Mouse (Mus musculus): ENCODE measurements at regions not wholly inside any gene's neighbourhood (a gene's known extent, or its start where the extent isn't known, plus 50 kb on each side); places are given as distances from the start of the nearest gene placed in this dataset.

- no peak for DNase-seq (ENCODE audit: low read depth, low spot score)
- no peaks in the 10 kb centered on the region for H3K36me3 ChIP-seq (ENCODE audit: control insufficient read depth, insufficient read depth, low read length, poor library complexity, severe bottlenecking)
Observed at GRCm38 (mm10) chr15:96137534-96137933, 149.8 kb upstream of the Arid2 start.

DNA sequence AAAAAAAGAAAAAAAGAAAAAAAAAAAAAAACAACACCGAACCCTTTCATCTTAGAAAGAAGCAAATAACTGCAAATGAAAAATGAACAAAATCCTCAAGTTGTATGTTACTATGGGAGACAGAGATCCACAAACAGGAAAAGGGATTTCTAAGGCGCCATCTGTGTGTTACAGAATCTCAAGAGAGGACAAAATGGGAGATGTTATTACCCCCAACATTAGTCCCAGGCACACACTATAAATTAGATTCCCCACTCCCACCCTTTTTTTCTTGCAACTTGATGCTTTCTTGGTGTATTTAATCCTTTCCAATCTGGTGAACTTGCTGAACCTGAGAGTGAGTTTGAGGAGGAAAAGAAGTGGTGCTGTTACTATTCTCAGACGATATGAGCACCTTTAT is 149.4 kb upstream of the Arid2 start:
- DNase-seq (ENCODE audit: low read depth, low spot score), result no peak
- Histone ChIP-seq H3K36me3 (ENCODE audit: control insufficient read depth, insufficient read depth, low read length, poor library complexity, severe bottlenecking) (no peaks in the 10 kb centered on the region), H3K27me3 (ENCODE audit: control insufficient read depth, insufficient read depth, low read length, poor library complexity, severe bottlenecking) (no peaks in the 10 kb centered on the region)

More at GRCm38 (mm10) chr15:96137534-96137933, 149.8 kb upstream of the Arid2 start:
- no peaks in the 10 kb centered on the region for H3K27me3 ChIP-seq (ENCODE audit: control insufficient read depth, insufficient read depth, low read length, poor library complexity, severe bottlenecking)

DNA sequence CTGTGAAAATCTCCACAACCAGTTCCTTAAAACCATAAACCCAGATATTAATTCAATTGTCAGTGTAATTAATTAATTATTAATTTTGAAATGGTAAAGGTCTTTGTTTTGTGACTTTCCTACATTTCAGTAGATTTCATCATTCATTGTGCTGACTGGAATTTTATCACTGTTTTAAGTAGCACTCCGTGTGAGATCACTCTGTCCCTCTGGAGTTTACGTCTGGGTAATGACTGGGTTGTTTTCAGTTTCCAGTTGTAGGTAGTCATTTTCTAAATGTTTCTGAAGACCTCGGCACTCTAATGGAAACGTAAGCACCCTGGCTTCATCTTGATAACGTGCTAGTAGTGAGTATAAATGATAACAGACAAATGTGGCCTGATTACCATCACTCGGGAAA is 133.8 kb upstream of the Arid2 start:
- no peaks in the 10 kb centered on the region for H3K27me3 ChIP-seq (ENCODE audit: control insufficient read depth, insufficient read depth, low read length, poor library complexity, severe bottlenecking)
- H3K36me3 ChIP-seq (ENCODE audit: control insufficient read depth, insufficient read depth, low read length, poor library complexity, severe bottlenecking), result no peaks in the 10 kb centered on the region
- no peak for DNase-seq (ENCODE audit: low read depth, low spot score)

- Histone ChIP-seq H3K36me3 (ENCODE audit: control insufficient read depth, insufficient read depth, low read length, poor library complexity, severe bottlenecking) (no peaks in the 10 kb centered on the region), H3K27me3 (ENCODE audit: control insufficient read depth, insufficient read depth, low read length, poor library complexity, severe bottlenecking) (no peaks in the 10 kb centered on the region)
- DNase-seq (ENCODE audit: low read depth, low spot score), result no peak
Observed at GRCm38 (mm10) chr15:96158321-96158720, 129.0 kb upstream of the Arid2 start.

DNA sequence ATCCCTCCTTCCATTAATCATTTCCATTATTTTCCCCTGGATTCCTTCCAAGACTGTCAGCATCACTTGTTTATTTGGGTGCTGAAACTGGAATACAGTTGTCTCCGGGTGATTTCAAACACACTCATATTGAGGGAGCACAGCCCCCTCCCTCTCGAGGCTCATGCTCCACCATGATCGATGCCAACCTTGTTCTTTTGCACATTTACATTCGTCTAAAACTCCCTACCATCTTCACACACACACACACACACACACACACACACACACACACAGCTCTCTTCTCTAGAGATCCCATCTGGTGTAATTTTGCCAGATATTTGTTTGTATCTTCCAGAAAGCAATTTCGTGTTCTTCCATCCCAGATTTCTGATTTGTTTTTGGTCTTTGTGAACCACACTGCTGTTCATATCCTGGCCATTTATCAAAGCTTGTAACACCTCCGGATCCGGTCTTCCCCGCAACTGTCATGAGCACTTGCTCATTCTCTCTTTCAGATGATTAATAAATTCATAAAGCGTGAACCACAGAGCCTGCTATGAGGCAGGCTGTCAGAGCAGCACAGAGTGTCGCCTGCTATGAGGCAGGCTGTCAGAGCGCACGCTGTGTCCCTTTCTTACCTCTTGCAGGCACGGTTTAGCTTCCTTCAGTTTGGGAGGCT is 122.4 kb upstream of the Arid2 start:
- Histone ChIP-seq H3K36me3 (ENCODE audit: control insufficient read depth, insufficient read depth, low read length, poor library complexity, severe bottlenecking) (no peaks in the 10 kb centered on the region), H3K27me3 (ENCODE audit: control insufficient read depth, insufficient read depth, low read length, poor library complexity, severe bottlenecking) (no peaks in the 10 kb centered on the region)
- no peak for DNase-seq (ENCODE audit: low read depth, low spot score)

GRCm38 (mm10) chr15:96167256-96167655 is 120.1 kb upstream of the Arid2 start:
- DNase-seq (ENCODE audit: low read depth, low spot score), result no peak
- no peaks in the 10 kb centered on the region for H3K27me3 ChIP-seq (ENCODE audit: control insufficient read depth, insufficient read depth, low read length, poor library complexity, severe bottlenecking)
- no peaks in the 10 kb centered on the region for H3K36me3 ChIP-seq (ENCODE audit: control insufficient read depth, insufficient read depth, low read length, poor library complexity, severe bottlenecking)

- no peaks in the 10 kb centered on the region for H3K36me3 ChIP-seq (ENCODE audit: control insufficient read depth, insufficient read depth, low read length, poor library complexity, severe bottlenecking)
- DNase-seq (ENCODE audit: low read depth, low spot score), result no peak
- H3K27me3 ChIP-seq (ENCODE audit: control insufficient read depth, insufficient read depth, low read length, poor library complexity, severe bottlenecking), result no peaks in the 10 kb centered on the region
Observed at GRCm38 (mm10) chr15:96169726-96170467, 117.4 kb upstream of the Arid2 start.

DNA sequence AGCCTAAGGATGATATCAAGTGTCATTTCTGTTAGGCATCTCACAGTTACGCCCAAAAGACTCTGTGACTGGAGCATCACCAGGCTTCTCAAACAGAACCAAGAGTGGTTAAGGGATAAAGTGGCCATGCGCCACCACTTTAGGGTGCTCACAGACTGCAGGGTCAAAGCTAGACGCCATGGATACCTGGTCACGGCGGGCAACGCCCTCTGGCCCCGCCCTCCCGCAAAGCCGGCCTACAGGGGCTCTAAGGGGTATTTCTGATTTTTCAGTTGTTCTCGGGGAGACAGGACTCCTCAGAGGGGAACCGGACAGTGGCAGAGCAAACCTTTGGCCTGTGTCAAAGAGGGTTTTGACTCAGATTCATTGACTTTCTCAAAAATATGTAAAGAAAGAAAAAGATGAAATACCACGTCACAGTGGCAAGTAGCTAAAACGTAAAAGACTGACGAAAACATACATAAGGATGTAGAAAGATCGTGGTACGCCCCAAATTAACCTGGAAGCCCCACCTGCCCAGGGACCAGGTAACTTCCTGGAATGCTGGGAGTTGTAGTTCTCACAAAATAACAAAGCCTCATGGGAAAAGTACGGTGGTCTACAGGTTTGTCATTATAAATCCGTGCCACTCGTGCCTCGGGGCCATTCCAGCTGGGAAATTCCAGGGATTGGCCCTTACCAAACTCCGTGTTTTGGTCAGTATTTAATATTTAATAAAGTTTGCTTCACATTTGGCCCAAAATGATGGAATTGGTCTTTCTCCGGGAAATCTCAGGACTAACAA is 116.1 kb upstream of the Arid2 start:
- DNase-seq (ENCODE audit: low read depth, low spot score), result no peak
- Histone ChIP-seq H3K27me3 (ENCODE audit: control insufficient read depth, insufficient read depth, low read length, poor library complexity, severe bottlenecking) (no peaks in the 10 kb centered on the region), H3K36me3 (ENCODE audit: control insufficient read depth, insufficient read depth, low read length, poor library complexity, severe bottlenecking) (no peaks in the 10 kb centered on the region)

DNA sequence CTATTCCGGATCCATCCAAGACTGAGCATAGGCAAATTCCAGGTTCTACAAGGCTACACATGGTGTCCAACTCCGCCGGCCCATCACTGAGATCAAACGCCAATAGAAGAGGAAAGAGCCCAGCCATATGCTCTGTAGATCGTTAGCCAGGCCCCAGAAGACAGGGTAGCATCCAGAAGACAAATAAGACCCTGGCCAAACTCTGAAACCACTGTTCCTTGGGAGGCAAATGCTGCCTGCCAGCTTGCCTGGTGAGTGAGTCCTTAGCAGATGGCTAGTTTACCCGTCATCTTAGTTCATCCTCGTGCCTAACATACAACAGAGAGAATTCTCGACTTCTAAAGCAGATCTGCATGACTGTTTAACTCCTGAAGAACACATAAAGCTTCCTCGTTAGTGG is 109.4 kb upstream of the Arid2 start:
- Histone ChIP-seq H3K27me3 (ENCODE audit: control insufficient read depth, insufficient read depth, low read length, poor library complexity, severe bottlenecking) (no peaks in the 10 kb centered on the region), H3K36me3 (ENCODE audit: control insufficient read depth, insufficient read depth, low read length, poor library complexity, severe bottlenecking) (no peaks in the 10 kb centered on the region)
- no peak for DNase-seq (ENCODE audit: low read depth, low spot score)

DNA sequence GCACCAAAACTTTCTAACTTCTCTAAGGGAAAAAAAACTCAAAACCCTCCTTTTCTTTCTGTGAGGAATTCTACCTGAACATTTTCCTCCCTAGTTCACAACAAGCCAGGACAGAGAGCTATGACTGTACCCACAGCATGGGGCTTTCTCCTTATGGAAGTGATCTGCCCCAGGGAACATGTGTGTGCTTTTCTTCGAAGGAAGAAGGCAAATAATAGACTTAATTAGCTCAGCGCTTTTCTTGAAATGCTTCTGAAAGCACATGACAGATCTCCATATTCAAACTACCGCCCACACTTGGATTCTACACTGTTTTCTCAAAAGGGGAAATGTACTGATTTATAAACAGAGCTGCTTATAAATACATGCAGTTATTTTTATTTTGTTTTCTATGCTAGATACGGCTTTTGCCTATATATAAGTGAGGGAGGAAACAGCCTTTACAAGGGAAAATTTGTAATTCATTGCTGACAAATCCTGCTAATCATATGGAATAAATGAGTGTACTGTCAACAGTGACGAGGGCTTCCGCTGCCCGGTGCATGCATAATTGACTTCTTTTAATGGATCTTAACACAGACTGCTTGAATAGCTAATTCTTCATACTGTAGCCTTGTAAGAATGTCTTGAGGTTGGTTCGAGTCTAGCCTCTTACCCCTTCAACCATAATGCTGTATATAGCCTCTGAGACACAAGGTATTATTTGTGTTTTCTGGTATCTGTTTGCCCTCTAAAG is 108.8 kb upstream of the Arid2 start:
- Histone ChIP-seq H3K27me3 (ENCODE audit: control insufficient read depth, insufficient read depth, low read length, poor library complexity, severe bottlenecking) (no peaks in the 10 kb centered on the region), H3K36me3 (ENCODE audit: control insufficient read depth, insufficient read depth, low read length, poor library complexity, severe bottlenecking) (no peaks in the 10 kb centered on the region)
- no peak for DNase-seq (ENCODE audit: low read depth, low spot score)

- no peak for DNase-seq (ENCODE audit: low read depth, low spot score)
- Histone ChIP-seq H3K36me3 (ENCODE audit: control insufficient read depth, insufficient read depth, low read length, poor library complexity, severe bottlenecking) (no peaks in the 10 kb centered on the region), H3K27me3 (ENCODE audit: control insufficient read depth, insufficient read depth, low read length, poor library complexity, severe bottlenecking) (no peaks in the 10 kb centered on the region)
Observed at GRCm38 (mm10) chr15:96179511-96179910, 107.8 kb upstream of the Arid2 start.

GRCm38 (mm10) chr15:96180036-96180435 is 107.3 kb upstream of the Arid2 start:
- DNase-seq (ENCODE audit: low read depth, low spot score), result no peak
- H3K36me3 ChIP-seq (ENCODE audit: control insufficient read depth, insufficient read depth, low read length, poor library complexity, severe bottlenecking), result no peaks in the 10 kb centered on the region
- no peaks in the 10 kb centered on the region for H3K27me3 ChIP-seq (ENCODE audit: control insufficient read depth, insufficient read depth, low read length, poor library complexity, severe bottlenecking)

DNA sequence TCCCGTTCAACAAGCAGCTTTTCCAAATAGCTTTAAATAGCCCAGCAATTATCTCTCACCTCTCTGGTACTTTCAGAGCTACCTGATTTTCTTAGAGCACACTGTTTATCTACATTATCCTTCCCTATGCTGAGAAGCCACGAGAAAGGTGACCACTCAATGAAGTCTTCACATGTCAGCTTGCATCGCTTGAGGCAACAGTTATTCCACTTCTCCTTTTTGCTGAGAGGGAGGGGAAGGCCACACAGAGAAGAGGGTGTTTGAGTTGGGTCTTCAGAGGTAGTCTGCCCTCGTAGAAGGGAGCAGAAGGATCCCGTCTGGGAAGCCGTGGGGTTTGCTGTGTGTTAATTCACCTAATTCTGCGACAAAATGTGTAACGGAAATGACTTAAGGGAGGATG is 106.3 kb upstream of the Arid2 start:
- Histone ChIP-seq H3K27me3 (ENCODE audit: control insufficient read depth, insufficient read depth, low read length, poor library complexity, severe bottlenecking) (no peaks in the 10 kb centered on the region), H3K36me3 (ENCODE audit: control insufficient read depth, insufficient read depth, low read length, poor library complexity, severe bottlenecking) (no peaks in the 10 kb centered on the region)
- DNase-seq (ENCODE audit: low read depth, low spot score), result peak; percentile 9

DNA sequence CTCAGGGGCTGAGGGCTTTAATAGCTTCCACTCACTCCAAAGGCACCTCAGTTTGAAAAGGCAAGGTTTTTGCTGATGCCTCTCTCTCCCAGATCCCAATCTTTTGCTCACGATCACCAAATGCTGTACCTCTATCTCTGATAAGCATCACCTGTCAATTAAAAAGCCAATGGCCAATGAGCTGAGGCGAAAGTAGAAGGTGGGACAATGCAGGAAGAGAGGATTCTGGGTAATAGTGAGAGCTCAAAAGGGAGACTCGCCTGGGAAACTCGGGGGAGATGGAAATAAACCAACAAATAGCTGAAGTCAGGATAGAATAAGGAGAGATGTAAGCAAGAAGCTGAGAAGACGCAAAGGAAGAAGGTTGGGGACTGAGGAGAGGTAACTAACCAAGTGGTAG is 105.0 kb upstream of the Arid2 start:
- DNase-seq (ENCODE audit: low read depth, low spot score), result no peak
- no peaks in the 10 kb centered on the region for H3K36me3 ChIP-seq (ENCODE audit: control insufficient read depth, insufficient read depth, low read length, poor library complexity, severe bottlenecking)
- H3K27me3 ChIP-seq (ENCODE audit: control insufficient read depth, insufficient read depth, low read length, poor library complexity, severe bottlenecking), result no peaks in the 10 kb centered on the region
